Mouse (Mus musculus) kidney, adult 11 months (tissue): ENCODE data around the gene Wdr63.

Experiments used
- DNase-seq: peaks from one replicate; pipeline ENCODE4 v3.0.0; 2022

Wdr63 gene

GRCm38 (mm10) chr3:146121310-146122124 lies 13.6 kb upstream of the Wdr63 start:
- no peak for DNase-seq

- DNase-seq = no peak
These were observed 10.1 kb upstream of the Wdr63 start for GRCm38 (mm10) chr3:146117997-146118457.

- no peak for DNase-seq
These were observed 9.5 kb upstream of the Wdr63 start, which contains the start of gene Mcoln3 for GRCm38 (mm10) chr3:146117258-146117996. Mcoln3 (plus strand) TSS chr3:146117450.

GRCm38 (mm10) chr3:146110916-146111315 lies 3.0 kb upstream of the Wdr63 start:
- DNase-seq = no peak

GRCm38 (mm10) chr3:146110358-146110757 lies 2.4 kb upstream of the Wdr63 start:
- no peak for DNase-seq

- DNase-seq = no peak
These were observed 1.0 kb upstream of the Wdr63 start for GRCm38 (mm10) chr3:146108945-146109344.

- no peak for DNase-seq
These were observed 647 bp downstream of the Wdr63 start for GRCm38 (mm10) chr3:146107116-146107849.

- DNase-seq = no peak
These were observed 5.9 kb downstream of the Wdr63 start for GRCm38 (mm10) chr3:146102049-146102448.

- no peak for DNase-seq
These were observed 8.0 kb downstream of the Wdr63 start for GRCm38 (mm10) chr3:146099925-146100324.

GRCm38 (mm10) chr3:146097861-146098260 lies 10.1 kb downstream of the Wdr63 start:
- no peak for DNase-seq

GRCm38 (mm10) chr3:146096986-146097385 lies 10.9 kb downstream of the Wdr63 start:
- no peak for DNase-seq

- no peak for DNase-seq
These were observed 12.9 kb downstream of the Wdr63 start for GRCm38 (mm10) chr3:146095066-146095465.

GRCm38 (mm10) chr3:146090988-146091657 lies 16.8 kb downstream of the Wdr63 start:
- no peak for DNase-seq

- DNase-seq = no peak
These were observed 27.7 kb downstream of the Wdr63 start for GRCm38 (mm10) chr3:146080241-146080640.

- no peak for DNase-seq
These were observed 35.1 kb downstream of the Wdr63 start for GRCm38 (mm10) chr3:146072780-146073179.

GRCm38 (mm10) chr3:146069276-146069675 lies 38.7 kb downstream of the Wdr63 start:
- no peak for DNase-seq

- DNase-seq = no peak
These were observed 44.8 kb downstream of the Wdr63 start for GRCm38 (mm10) chr3:146063146-146063545.

- DNase-seq = no peak
These were observed 48.5 kb downstream of the Wdr63 start for GRCm38 (mm10) chr3:146059356-146059926.

- DNase-seq = no peak
These were observed 49.7 kb downstream of the Wdr63 start for GRCm38 (mm10) chr3:146058263-146058662.

GRCm38 (mm10) chr3:146057131-146057530 lies 50.8 kb downstream of the Wdr63 start:
- no peak for DNase-seq

GRCm38 (mm10) chr3:146053873-146054272 lies 54.1 kb downstream of the Wdr63 start:
- no peak for DNase-seq

- DNase-seq = no peak
These were observed 54.7 kb downstream of the Wdr63 start for GRCm38 (mm10) chr3:146053082-146053814.
